Mouse (Mus musculus) bone marrow, adult 2 months (tissue): Measurements from ENCODE around the gene Hoxa5. TPM values are rescaled to one million over a fixed set of nuclear protein-coding genes. Genes with fewer than 3 reads are reported as not detected.
A peak's percentile ranks its signal among the peaks of the same experiment; 100 is the strongest.

ENCODE experiments used
- H3K27ac ChIP-seq: fragments of 200-500 bp; 2 replicates; pipeline ENCODE4 v1.5.1; 2012; ENCODE audit warnings: low read depth, mild to moderate bottlenecking, control low read depth, inconsistent platforms, low read length; ENCODE audit not compliant: control insufficient read depth, poor library complexity, insufficient read depth
- H3K4me1 ChIP-seq: fragments of 200-500 bp; 2 replicates; pipeline ENCODE4 v1.6.1; 2011; ENCODE audit warnings: low read length; ENCODE audit not compliant: control insufficient read depth, insufficient read depth
- H3K4me3 ChIP-seq: fragments of 200-500 bp; replicated peaks from 2 replicates; pipeline ENCODE3; 2011; ENCODE audit warnings: mild to moderate bottlenecking, low read depth, low read length, control low read depth; ENCODE audit not compliant: control insufficient read depth
- CTCF ChIP-seq: fragments of 200-500 bp; IDR thresholded peaks from 2 replicates; pipeline ENCODE4 v1.5.1; 2011; ENCODE audit warnings: low read length, control low read depth; ENCODE audit not compliant: control insufficient read depth, insufficient read depth
- POLR2A ChIP-seq: fragments of 200-500 bp; IDR thresholded peaks from 2 replicates; pipeline ENCODE4 v1.6.1; 2011; ENCODE audit warnings: low read depth, mild to moderate bottlenecking, control low read depth, low read length, borderline replicate concordance; ENCODE audit not compliant: control insufficient read depth
- WGBS: fragments of 180-500 bp; shearing (Covaris S2); methylation state at CpG from one replicate; pipeline ENCODE4 v1.1.7; 2018; 5-methylcytosine and 5-hydroxymethylcytosine counted together
- polyA plus RNA-seq: library from polyadenylated mRNA; stranded (reverse); fragments of >200 nt; gene quantifications from 2 replicates; pipeline ENCODE4 v1.2.4, GENCODE M21; 2011; ENCODE audit warnings: low replicate concordance; ENCODE audit not compliant: missing spikeins, insufficient read depth, insufficient read length

Hoxa5 gene
- polyA plus RNA-seq, 1 experiment = 2.4 TPM

- H3K27ac ChIP-seq = no peak overlapping the region
- no peaks in the 10 kb centered on the region for H3K4me1 ChIP-seq
- TF ChIP-seq CTCF = no peak
- H3K4me3 ChIP-seq = no peak overlapping the region
- 78% methylated on average over 10 of the region's 10 CpGs for WGBS
These were observed 33.2 kb upstream of the Hoxa5 start for GRCm38 (mm10) chr6:52237346-52238154.

- H3K4me3 ChIP-seq = no peak overlapping the region
- H3K4me1 ChIP-seq = no peaks in the 10 kb centered on the region
- TF ChIP-seq POLR2A (no peak), CTCF (no peak)
- no peak overlapping the region for H3K27ac ChIP-seq
- WGBS = 84% methylated on average over 3 of the region's 3 CpGs
These were observed 32.4 kb upstream of the Hoxa5 start for GRCm38 (mm10) chr6:52236806-52237205.

DNA sequence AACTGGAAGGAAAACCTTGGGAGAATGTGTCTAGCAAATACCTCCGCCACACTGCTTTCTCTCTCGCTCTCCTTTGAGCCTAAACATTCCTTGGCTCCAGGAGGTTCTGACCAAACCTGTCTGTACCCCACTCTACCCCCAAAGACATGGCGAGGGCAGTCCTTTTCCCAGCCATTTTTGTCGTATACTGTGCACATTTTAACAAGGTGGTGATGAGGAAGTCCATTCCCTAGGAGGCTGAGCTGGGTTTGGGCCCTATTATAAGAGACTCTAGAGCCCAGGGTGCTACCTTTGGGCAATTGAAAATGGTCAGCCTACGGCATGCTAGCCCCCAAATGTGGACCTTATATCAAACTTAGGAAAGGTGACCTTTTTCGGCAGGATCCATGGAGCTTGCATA is 31.5 kb upstream of the Hoxa5 start:
- WGBS = 72% methylated on average over 6 of the region's 6 CpGs
- no peak overlapping the region for H3K4me3 ChIP-seq
- H3K4me1 ChIP-seq = no peaks in the 10 kb centered on the region
- TF ChIP-seq POLR2A (no peak), CTCF (no peak)
- H3K27ac ChIP-seq = no peak overlapping the region

DNA sequence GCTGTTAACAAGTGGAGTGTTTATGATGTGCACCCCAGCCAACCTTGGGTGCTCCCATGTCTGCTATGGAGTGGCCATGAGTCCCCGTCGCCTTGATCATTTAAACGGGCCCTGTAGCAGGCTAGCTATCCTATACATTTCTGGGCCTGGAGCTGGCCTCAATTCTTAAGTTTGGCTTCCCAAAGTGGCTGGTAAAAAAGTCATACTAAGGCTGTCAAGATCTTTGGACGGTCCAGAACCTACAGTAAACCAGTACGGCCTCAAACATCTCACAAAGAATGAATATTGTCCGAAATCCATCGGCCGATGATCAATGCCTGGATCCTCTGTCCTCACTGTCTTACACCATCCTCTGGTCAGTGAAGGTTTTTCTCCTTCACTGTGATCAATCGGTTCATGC is 30.9 kb upstream of the Hoxa5 start:
- no peak for TF ChIP-seq CTCF
- TF ChIP-seq POLR2A = no peak
- no peaks in the 10 kb centered on the region for H3K4me1 ChIP-seq
- no peak overlapping the region for H3K4me3 ChIP-seq
- 80% methylated on average over 9 of the region's 9 CpGs for WGBS
- H3K27ac ChIP-seq = no peak overlapping the region

DNA sequence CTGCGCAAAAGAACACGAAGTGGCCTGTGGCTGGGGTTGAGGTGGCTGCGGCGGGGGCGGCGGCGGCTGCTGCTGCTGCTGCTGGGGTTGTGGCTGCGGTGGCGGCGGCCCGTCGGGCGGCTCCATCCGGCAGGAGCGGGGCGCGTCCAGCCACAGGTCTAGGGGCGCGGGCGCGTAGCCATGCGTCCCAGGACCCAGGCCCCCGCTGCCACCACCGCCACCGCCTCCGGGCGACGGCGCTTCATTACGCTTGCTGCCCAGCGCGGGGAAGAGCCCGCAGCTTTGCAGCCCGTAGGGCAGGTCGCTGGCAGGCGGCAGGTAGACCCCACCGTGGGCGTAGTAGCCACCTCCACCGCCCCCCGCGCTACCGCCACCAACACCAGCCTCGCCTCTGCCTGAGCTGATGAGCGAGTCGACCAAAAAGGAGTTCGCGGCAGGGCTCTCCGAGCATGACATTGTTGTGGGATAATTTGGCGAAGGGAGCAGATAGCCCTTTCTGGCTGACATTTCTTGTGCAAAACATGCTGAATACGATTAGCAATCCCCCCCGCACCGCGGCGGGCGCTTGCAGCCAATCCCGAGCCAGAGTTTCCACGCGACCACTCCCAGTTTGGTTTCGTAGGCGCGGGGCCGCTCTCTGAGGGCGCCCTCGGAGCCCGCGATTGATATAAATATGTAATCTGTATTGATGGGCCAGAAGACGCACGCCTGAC is 30.2 kb upstream of the Hoxa5 start:
- Histone ChIP-seq H3K27ac (peak overlapping the region; percentile 48; the same call in 1 of the 2 replicates), H3K4me3 (no peak overlapping the region), H3K4me1 (no peaks in the 10 kb centered on the region)
- WGBS = 2% methylated on average over 67 of the region's 68 CpGs
- TF ChIP-seq CTCF (no peak), POLR2A (no peak)

GRCm38 (mm10) chr6:52233546-52234427 is 29.4 kb upstream of the Hoxa5 start:
- Histone ChIP-seq H3K27ac (peak overlapping the region; percentile 48; the same call in 1 of the 2 replicates), H3K4me1 (no peaks in the 10 kb centered on the region), H3K4me3 (peak overlapping the region; percentile 9)
- 2% methylated on average over 70 of the region's 70 CpGs for WGBS
- TF ChIP-seq CTCF (no peak), POLR2A (no peak)

GRCm38 (mm10) chr6:52232984-52233545 is 28.7 kb upstream of the Hoxa5 start:
- 8% methylated on average over 23 of the region's 23 CpGs for WGBS
- no peak overlapping the region for H3K4me3 ChIP-seq
- H3K27ac ChIP-seq = no peak overlapping the region
- TF ChIP-seq POLR2A = no peak
- TF ChIP-seq CTCF = no peak
- no peaks in the 10 kb centered on the region for H3K4me1 ChIP-seq

DNA sequence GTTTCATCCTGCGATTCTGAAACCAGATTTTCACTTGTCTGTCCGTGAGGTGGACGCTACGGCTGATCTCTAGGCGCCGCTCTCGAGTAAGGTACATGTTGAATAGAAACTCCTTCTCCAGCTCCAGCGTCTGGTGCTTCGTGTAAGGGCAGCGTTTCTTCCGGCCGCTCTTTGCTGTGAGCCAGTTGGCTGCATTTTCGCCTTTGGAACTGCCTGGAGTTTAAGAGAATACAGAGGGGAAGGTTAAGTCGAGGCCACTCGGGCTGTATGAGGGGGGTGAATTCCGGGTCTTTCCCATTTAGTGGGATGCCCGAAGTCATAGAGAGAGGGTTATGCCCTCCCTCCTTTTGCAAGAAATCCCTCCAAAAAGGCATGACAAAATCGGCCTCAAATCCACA is 28.2 kb upstream of the Hoxa5 start:
- TF ChIP-seq POLR2A (no peak), CTCF (no peak)
- Histone ChIP-seq H3K4me1 (no peaks in the 10 kb centered on the region), H3K27ac (no peak overlapping the region), H3K4me3 (no peak overlapping the region)
- WGBS = under 1% methylated on average over 18 of the region's 18 CpGs
